Mouse (Mus musculus): ENCODE data around the gene Ptprcap. TPM values are rescaled to one million over a fixed set of nuclear protein-coding genes. Genes with fewer than 3 reads are reported as not detected.
"Not testable (repeated sequence)": the region's sequence is repeated elsewhere in the genome, so short reads cannot be mapped to it uniquely, and the experiment has no call there.

The Ptprcap gene
- polyA plus RNA-seq, 1 experiment from 2014 or later: 1.1 TPM

DNA sequence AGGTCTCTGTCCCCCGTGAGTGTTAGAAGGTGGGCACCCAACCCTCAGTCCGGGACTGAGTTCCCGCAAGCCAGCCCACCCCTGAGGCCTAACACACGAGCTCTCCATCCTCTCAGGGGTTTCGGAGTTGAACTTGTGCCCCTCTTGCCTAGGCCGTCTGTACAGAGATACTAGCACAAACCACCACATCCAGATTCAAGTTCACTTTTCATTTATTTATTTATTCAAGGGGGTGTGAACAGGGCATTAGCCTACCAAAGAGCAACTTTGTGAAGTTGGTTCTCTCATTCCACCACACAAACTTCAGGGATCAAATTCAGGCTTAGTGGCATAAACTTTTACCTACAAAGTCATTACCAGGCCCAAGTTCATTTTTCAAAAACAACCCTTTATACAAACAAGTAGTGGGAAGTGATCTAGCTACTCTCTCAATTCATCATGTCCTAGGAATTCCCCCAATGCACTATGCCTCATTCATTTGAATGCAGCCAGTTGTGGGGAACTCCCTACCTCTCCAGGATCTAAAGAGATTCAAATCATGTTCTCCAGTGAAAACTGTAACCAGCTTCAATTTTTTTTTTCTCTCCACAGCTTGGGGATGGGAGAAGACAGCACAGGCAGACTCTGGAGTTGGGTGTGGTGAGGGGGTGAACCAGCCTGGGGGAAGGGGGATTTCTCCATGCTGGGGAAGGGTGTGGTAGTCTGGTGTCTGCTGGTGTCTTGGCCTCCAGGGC lies 18.0 kb upstream of the Ptprcap start:
- H3K36me3 ChIP-seq (ENCODE audit: insufficient read depth, low read length): peaks cover 19% of the 10 kb centered on the region
- H3K4me2 ChIP-seq (replicated peaks; ENCODE audit: low read depth, low read length); H3K9me3 ChIP-seq (ENCODE audit: low read length); H3K4me3 ChIP-seq (ENCODE audit: low read length); H3K4me1 ChIP-seq (ENCODE audit: insufficient read depth, low read length); H3K27me3 ChIP-seq (ENCODE audit: insufficient read depth, low read length); H3K27ac ChIP-seq (ENCODE audit: low read length); H3K9ac ChIP-seq (replicated peaks; ENCODE audit: low read length); ATAC-seq (ENCODE audit: low FRiP score, low TSS enrichment): not testable (repeated sequence)
- WGBS: 77% methylated on average over 6 of the region's 6 CpGs

DNA sequence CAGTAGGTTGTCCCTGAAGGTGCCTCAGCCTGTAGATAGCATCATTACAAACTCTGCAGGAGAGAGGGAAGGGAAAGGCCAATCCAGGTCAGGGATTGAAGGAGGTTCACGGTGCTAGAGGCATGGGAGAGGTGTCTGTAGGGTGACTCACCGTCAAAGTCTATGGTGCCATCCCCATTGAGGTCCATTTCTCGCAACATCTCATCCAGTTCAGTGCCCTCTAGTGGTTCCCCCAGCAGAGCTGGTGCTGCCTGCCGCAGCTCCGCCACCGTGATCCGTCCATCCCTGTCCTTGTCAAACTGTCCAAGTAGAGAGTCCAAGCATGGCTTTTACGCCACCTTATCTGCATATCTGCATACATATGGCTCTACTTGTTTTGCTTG lies 17.4 kb upstream of the Ptprcap start:
- not testable (repeated sequence) for H3K27ac ChIP-seq (ENCODE audit: low read length); H3K27me3 ChIP-seq (ENCODE audit: insufficient read depth, low read length); H3K4me3 ChIP-seq (ENCODE audit: low read length); ATAC-seq (ENCODE audit: low FRiP score, low TSS enrichment); H3K4me1 ChIP-seq (ENCODE audit: insufficient read depth, low read length); H3K9me3 ChIP-seq (ENCODE audit: low read length); H3K4me2 ChIP-seq (replicated peaks; ENCODE audit: low read depth, low read length); H3K9ac ChIP-seq (replicated peaks; ENCODE audit: low read length)
- peaks cover 18% of the 10 kb centered on the region for H3K36me3 ChIP-seq (ENCODE audit: insufficient read depth, low read length)
- 12% methylated on average over 8 of the region's 8 CpGs for WGBS

DNA sequence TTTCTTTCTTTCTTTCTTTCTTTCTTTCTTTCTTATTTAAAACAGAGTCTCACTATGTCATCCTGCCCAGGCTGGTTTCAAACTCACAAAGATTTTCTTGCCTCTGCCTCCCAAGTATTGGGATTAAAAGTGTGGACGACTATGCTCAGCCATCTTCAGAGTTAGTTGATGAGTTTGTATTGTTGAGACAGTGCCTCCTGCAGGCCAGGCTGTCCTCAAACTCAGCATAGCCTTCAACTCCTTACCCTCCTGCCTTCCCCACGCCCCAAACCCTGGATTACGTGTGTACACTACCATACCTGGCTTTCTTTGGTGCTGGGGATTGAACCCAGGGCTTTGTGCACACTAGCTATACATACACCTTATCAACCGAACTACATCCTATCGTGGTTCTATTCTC lies 16.9 kb upstream of the Ptprcap start:
- Histone ChIP-seq H3K27me3 (ENCODE audit: insufficient read depth, low read length) (no peaks in the 10 kb centered on the region), H3K4me1 (ENCODE audit: insufficient read depth, low read length) (no peaks in the 10 kb centered on the region), H3K36me3 (ENCODE audit: insufficient read depth, low read length) (peaks cover 14% of the 10 kb centered on the region), H3K9me3 (ENCODE audit: low read length) (no peaks in the 10 kb centered on the region), H3K27ac (ENCODE audit: low read length) (no peak overlapping the region), H3K9ac (replicated peaks; ENCODE audit: low read length) (no peak overlapping the region), H3K4me2 (replicated peaks; ENCODE audit: low read depth, low read length) (no peak overlapping the region), H3K4me3 (ENCODE audit: low read length) (no peak overlapping the region)
- no peak for ATAC-seq (ENCODE audit: low FRiP score, low TSS enrichment)
- 82% methylated on average over 5 of the region's 5 CpGs for WGBS

DNA sequence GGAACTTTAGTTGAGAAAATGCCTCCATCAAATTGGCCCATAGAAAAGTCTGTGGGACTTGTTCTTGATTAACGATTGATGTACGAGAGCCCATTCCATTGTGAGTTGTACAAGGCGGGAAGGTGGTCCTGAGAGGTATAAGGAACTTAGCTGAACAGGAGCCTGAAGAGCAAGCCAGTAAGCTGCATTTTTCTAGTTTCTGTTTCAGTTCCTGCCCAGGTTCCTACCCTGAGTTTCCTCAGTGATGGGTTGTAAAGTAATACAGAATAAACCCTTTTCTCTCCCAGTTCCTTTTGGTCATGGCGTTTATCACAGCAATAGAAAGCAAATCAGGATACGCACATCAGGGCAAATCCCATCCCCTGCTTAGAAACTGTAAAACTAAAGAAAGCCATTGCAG lies 15.5 kb upstream of the Ptprcap start:
- no peaks in the 10 kb centered on the region for H3K27me3 ChIP-seq (ENCODE audit: insufficient read depth, low read length)
- H3K9me3 ChIP-seq (ENCODE audit: low read length): no peaks in the 10 kb centered on the region
- no peak for ATAC-seq (ENCODE audit: low FRiP score, low TSS enrichment)
- H3K4me1 ChIP-seq (ENCODE audit: insufficient read depth, low read length): 0 out of 2 replicates have a peak, but pooled peaks cover 3% of the 10 kb centered on the region
- H3K36me3 ChIP-seq (ENCODE audit: insufficient read depth, low read length): no peaks in the 10 kb centered on the region
- 78% methylated on average over 5 of the region's 5 CpGs for WGBS
- no peak overlapping the region for H3K4me3 ChIP-seq (ENCODE audit: low read length)
- no peak overlapping the region for H3K27ac ChIP-seq (ENCODE audit: low read length)
- no peak overlapping the region for H3K4me2 ChIP-seq (replicated peaks; ENCODE audit: low read depth, low read length)
- H3K9ac ChIP-seq (replicated peaks; ENCODE audit: low read length): no peak overlapping the region

DNA sequence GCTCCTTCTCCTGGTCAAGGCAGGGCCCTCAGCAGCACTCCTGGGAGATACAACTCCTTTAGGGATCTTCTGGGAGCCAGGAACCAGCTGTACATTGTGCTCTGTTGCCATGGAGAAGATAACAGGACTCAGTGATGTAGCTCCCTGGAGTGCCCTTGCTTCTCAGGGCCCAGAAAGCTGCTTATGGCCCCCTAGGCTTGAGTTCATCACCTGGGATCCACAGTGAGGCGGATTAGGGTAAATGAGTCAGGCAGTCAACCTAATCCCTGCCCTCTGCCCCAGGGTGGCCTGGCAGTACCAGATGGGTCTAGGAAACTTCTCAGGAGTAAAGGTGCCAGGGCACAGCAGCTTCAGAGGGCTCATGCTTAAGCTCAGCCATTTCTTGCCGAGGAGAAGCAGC lies 14.0 kb upstream of the Ptprcap start, which contains the start of gene Gpr152:
Gene Gpr152 (plus strand): TSS at position 342 of the 400 bp plus-strand sequence.
- Histone ChIP-seq H3K36me3 (ENCODE audit: insufficient read depth, low read length) (no peaks in the 10 kb centered on the region), H3K27me3 (ENCODE audit: insufficient read depth, low read length) (no peaks in the 10 kb centered on the region), H3K9ac (replicated peaks; ENCODE audit: low read length) (no peak within 1 kb of the TSS), H3K27ac (ENCODE audit: low read length) (no peak within 1 kb of the TSS), H3K4me3 (ENCODE audit: low read length) (no peak within 1 kb of the TSS), H3K4me1 (ENCODE audit: insufficient read depth, low read length) (0 out of 2 replicates have a peak, but pooled peaks cover 3% of the 10 kb centered on the region), H3K4me2 (replicated peaks; ENCODE audit: low read depth, low read length) (no peak within 1 kb of the TSS), H3K9me3 (ENCODE audit: low read length) (no peaks in the 10 kb centered on the region)
- whole genome bisulfite sequencing: 86% methylated on average over 2 of the region's 2 CpGs
- ATAC-seq (ENCODE audit: low FRiP score, low TSS enrichment): no peak

DNA sequence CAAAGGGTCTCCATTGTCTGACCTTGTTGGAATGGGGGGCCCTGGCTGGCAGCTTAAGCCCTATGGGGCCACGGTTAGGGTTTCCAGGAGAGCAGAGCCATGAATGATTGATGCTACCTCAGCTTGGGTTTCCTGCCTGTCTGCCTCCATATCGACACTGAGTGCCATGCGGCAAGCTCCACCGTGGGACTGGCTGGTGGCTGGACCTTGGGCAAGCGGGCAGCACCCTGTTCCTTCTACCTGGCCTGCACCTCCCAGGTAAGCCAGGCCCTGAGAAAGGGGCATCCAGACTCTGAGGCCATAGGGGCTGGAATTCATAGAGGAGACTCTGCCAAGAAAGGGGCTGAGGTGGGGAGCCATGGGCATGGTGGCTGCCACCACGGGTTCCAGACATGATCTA lies 13.3 kb upstream of the Ptprcap start:
- Histone ChIP-seq H3K9ac (replicated peaks; ENCODE audit: low read length) (no peak overlapping the region), H3K4me3 (ENCODE audit: low read length) (no peak overlapping the region), H3K9me3 (ENCODE audit: low read length) (no peaks in the 10 kb centered on the region), H3K27me3 (ENCODE audit: insufficient read depth, low read length) (no peaks in the 10 kb centered on the region), H3K36me3 (ENCODE audit: insufficient read depth, low read length) (no peaks in the 10 kb centered on the region), H3K4me2 (replicated peaks; ENCODE audit: low read depth, low read length) (no peak overlapping the region), H3K27ac (ENCODE audit: low read length) (no peak overlapping the region), H3K4me1 (ENCODE audit: insufficient read depth, low read length) (0 out of 2 replicates have a peak, but pooled peaks cover 3% of the 10 kb centered on the region)
- no peak for ATAC-seq (ENCODE audit: low FRiP score, low TSS enrichment)
- WGBS: 64% methylated on average over 6 of the region's 6 CpGs

DNA sequence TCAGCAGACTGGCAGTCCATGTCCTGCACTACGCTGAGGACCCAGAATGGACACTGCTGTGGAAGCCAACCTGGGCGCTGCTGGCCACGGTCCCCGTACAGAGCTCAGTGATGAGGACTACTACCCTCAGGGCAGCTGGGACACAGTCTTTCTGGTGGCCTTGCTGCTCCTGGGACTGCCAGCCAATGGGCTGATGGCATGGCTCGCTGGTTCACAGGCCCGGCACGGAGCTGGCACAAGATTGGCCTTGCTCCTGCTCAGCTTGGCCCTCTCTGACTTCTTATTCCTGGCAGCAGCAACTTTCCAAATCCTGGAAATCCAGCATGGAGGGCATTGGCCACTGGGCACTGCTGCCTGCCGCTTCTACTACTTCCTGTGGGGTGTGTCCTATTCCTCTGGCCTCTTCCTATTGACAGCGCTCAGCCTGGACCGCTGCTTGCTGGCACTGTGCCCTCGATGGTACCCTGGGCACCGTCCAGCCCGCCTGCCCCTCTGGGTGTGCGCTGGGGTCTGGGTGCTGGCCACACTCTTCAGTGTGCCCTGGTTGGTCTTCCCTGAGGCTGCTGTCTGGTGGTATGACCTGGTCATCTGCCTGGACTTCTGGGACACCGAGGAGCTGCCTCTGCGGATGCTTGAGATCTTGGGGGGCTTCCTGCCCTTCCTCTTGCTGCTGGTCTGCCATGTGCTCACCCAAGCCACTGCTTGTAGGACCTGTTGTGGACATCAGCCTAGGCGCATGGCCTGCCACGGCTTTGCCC lies 10.8 kb upstream of the Ptprcap start:
- Histone ChIP-seq H3K4me3 (ENCODE audit: low read length) (no peak overlapping the region), H3K27ac (ENCODE audit: low read length) (no peak overlapping the region), H3K4me2 (replicated peaks; ENCODE audit: low read depth, low read length) (no peak overlapping the region), H3K9ac (replicated peaks; ENCODE audit: low read length) (no peak overlapping the region), H3K9me3 (ENCODE audit: low read length) (no peaks in the 10 kb centered on the region), H3K36me3 (ENCODE audit: insufficient read depth, low read length) (no peaks in the 10 kb centered on the region), H3K27me3 (ENCODE audit: insufficient read depth, low read length) (no peaks in the 10 kb centered on the region), H3K4me1 (ENCODE audit: insufficient read depth, low read length) (0 out of 2 replicates have a peak, but pooled peaks cover 3% of the 10 kb centered on the region)
- no peak for ATAC-seq (ENCODE audit: low FRiP score, low TSS enrichment)
- WGBS: 89% methylated on average over 18 of the region's 18 CpGs

DNA sequence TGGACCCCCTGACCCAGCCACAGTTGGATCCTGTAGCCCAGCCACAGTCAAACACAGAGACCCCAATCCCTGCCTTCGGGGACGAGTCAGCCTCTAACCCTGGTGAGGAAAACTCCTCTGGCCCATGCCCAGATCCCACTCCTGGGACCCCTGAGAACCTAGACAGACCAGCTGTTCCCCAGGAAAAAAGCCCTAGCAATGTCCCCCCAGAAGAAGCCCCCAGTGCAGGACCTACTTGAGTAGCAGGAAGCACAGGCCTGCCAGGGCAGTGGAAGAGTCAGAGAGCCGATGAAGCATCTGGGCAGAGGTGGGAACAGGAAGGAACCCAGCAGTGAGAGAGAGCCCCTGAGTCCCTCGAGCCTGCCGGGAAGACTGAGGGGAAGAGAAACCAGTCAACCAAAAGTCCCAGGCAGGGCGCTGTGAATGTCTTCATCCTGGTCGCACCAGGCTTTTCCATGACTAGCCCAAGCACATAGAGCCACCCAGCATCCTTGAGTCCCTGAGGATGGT lies 9.6 kb upstream of the Ptprcap start, which contains the start of gene Cabp4:
Gene Cabp4 (minus strand): TSS at position 275 of the 510 bp plus-strand sequence.
- no peak within 1 kb of the TSS for H3K4me2 ChIP-seq (replicated peaks; ENCODE audit: low read depth, low read length)
- no peak for ATAC-seq (ENCODE audit: low FRiP score, low TSS enrichment)
- WGBS: 77% methylated on average over 7 of the region's 7 CpGs
- H3K9ac ChIP-seq (replicated peaks; ENCODE audit: low read length): no peak within 1 kb of the TSS
- H3K27ac ChIP-seq (ENCODE audit: low read length): no peak within 1 kb of the TSS
- no peaks in the 10 kb centered on the region for H3K9me3 ChIP-seq (ENCODE audit: low read length)
- no peak within 1 kb of the TSS for H3K4me3 ChIP-seq (ENCODE audit: low read length)
- H3K4me1 ChIP-seq (ENCODE audit: insufficient read depth, low read length): peaks cover 9% of the 10 kb centered on the region
- H3K36me3 ChIP-seq (ENCODE audit: insufficient read depth, low read length): no peaks in the 10 kb centered on the region
- H3K27me3 ChIP-seq (ENCODE audit: insufficient read depth, low read length): no peaks in the 10 kb centered on the region

DNA sequence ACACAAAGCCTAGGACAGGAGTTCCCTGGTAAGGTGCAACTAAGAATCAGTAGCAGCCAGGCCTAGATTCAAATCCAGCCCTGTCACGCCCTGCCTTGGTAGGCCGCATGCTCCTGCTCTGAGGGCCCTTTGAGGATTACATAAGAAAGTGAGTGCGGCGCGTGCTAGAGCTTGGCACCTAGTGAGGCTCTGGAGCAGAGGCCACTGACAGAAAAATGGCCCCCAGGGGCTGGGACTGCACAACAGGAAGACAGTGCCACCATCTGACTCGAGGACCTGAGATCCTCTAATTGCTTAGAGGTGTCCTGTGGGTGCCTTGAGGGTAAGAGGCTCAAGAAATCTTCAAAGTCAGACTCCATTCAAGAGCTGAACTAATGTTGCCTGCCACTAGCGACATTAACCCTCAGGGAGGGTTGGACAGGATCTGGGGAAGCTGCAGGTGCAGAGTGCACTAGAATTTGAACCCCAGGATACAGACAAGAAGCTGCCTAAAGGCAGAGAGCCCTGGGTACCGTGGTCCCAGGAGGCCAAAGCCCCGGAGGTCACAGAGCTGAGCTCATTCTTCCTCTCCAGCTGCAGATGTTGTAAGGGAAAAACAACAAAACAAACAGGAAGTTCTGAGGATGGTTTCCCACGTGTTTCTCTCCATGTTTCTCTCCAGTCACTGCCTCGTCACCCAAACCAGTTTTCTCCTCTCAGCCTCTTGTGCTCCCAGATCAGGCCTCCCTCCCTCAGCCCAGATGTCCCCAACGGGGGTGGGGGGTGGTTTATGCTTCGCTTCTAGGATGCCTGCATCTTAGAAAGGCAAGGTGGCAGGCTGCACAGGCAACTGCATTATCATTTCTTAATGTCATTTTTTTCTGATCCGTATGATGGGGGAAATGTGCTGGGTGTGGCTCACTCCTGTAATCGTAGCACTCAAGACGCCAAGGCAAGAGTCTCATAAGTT lies 8.6 kb upstream of the Ptprcap start:
- WGBS: 74% methylated on average over 16 of the region's 16 CpGs
- no peaks in the 10 kb centered on the region for H3K27me3 ChIP-seq (ENCODE audit: insufficient read depth, low read length)
- no peak overlapping the region for H3K4me3 ChIP-seq (ENCODE audit: low read length)
- no peaks in the 10 kb centered on the region for H3K36me3 ChIP-seq (ENCODE audit: insufficient read depth, low read length)
- peaks cover 19% of the 10 kb centered on the region for H3K4me1 ChIP-seq (ENCODE audit: insufficient read depth, low read length)
- no peaks in the 10 kb centered on the region for H3K9me3 ChIP-seq (ENCODE audit: low read length)
- H3K27ac ChIP-seq (ENCODE audit: low read length): no peak overlapping the region
- no peak overlapping the region for H3K9ac ChIP-seq (replicated peaks; ENCODE audit: low read length)
- no peak for ATAC-seq (ENCODE audit: low FRiP score, low TSS enrichment)
- no peak overlapping the region for H3K4me2 ChIP-seq (replicated peaks; ENCODE audit: low read depth, low read length)
